Mouse (Mus musculus) CH12.LX (cell line): ENCODE measurements around the gene Akr1cl. TPM values are rescaled to one million over a fixed set of nuclear protein-coding genes. Genes with fewer than 3 reads are reported as not detected.

ENCODE experiments used
- DNase-seq: peaks from one replicate; pipeline ENCODE4 v3.0.0-alpha.2; 2013; ENCODE audit errors: extremely low read depth
- H3K27ac ChIP-seq: 2 replicates; pipeline ENCODE4 v1.5.1; 2012; ENCODE audit warnings: low read depth, mild to moderate bottlenecking, control low read depth, moderate library complexity; ENCODE audit not compliant: insufficient read depth
- H3K27me3 ChIP-seq: replicated peaks from 2 replicates; pipeline ENCODE3; 2012; ENCODE audit warnings: inconsistent platforms
- H3K36me3 ChIP-seq, 2 experiments: replicated peaks in 1 of 2; 2 replicates each; pipeline versions ENCODE3 to v1.6.1; 2012; ENCODE audit warnings: inconsistent platforms in 1 of 2, low read length in 1 of 2, mild to moderate bottlenecking in 1 of 2, mixed read lengths in 1 of 2, moderate library complexity in 1 of 2; ENCODE audit not compliant: control insufficient read depth in 1 of 2, insufficient read depth in 1 of 2
- H3K4me1 ChIP-seq, 2 experiments: 2 replicates each; pipeline ENCODE4 v1.6.1; 2012; ENCODE audit warnings: inconsistent platforms in 1 of 2, moderate library complexity in 1 of 2; ENCODE audit not compliant: insufficient read depth in 2 of 2, control insufficient read depth in 1 of 2
- H3K4me2 ChIP-seq: 2 replicates; pipeline ENCODE4 v1.6.1; 2012; ENCODE audit warnings: low read depth, mild to moderate bottlenecking, control low read depth; ENCODE audit not compliant: poor library complexity, insufficient read depth, severe bottlenecking
- H3K4me3 ChIP-seq, 3 experiments: fragments of 150-350 bp in 1 of 3; sonication (generic) in 1 of 3; replicated peaks in 1 of 3; 2 replicates each; pipeline versions ENCODE3 to v1.5.1; 2011 to 2012; ENCODE audit warnings: low read depth in 2 of 3, low read length in 2 of 3, mild to moderate bottlenecking in 2 of 3, moderate library complexity in 2 of 3, control low read depth in 1 of 3, improper control_type of control experiment in 1 of 3, inconsistent platforms in 1 of 3, mixed read lengths in 1 of 3; ENCODE audit not compliant: poor library complexity in 1 of 3
- H3K79me2 ChIP-seq: replicated peaks from 2 replicates; pipeline ENCODE4 v1.6.1; 2012; ENCODE audit warnings: mild to moderate bottlenecking, moderate library complexity; ENCODE audit not compliant: control insufficient read depth, poor library complexity, insufficient read depth, severe bottlenecking; ENCODE audit errors: extremely low read depth
- H3K9ac ChIP-seq: 2 replicates; pipeline ENCODE4 v1.6.1; 2012; ENCODE audit warnings: low read depth, mild to moderate bottlenecking, control low read depth, moderate library complexity; ENCODE audit not compliant: insufficient read depth
- H3K9me3 ChIP-seq: replicated peaks from 2 replicates; pipeline ENCODE3; 2012; ENCODE audit warnings: low read length, inconsistent platforms, mixed read lengths
- BHLHE40 ChIP-seq: IDR thresholded peaks from 2 replicates; pipeline ENCODE4 v1.6.1; 2011; ENCODE audit warnings: mild to moderate bottlenecking, low read depth, low read length, improper control_type of control experiment
- CTCF ChIP-seq, 2 experiments: IDR thresholded peaks in 1 of 2; conservative IDR thresholded peaks in 1 of 2; 2 replicates each; pipeline ENCODE4 v1.5.1; 2011 to 2012; ENCODE audit warnings: low read depth in 2 of 2, low read length in 2 of 2, improper control_type of control experiment in 1 of 2, inconsistent platforms in 1 of 2, mild to moderate bottlenecking in 1 of 2, moderate library complexity in 1 of 2
- E2F4 ChIP-seq: IDR thresholded peaks from 2 replicates; pipeline ENCODE4 v1.6.1; 2011; ENCODE audit warnings: low read depth, low read length, improper control_type of control experiment; ENCODE audit not compliant: insufficient replicate concordance
- ELF1 ChIP-seq: IDR thresholded peaks from 2 replicates; pipeline ENCODE4 v1.6.1; 2014; ENCODE audit warnings: low read depth, mild to moderate bottlenecking, inconsistent platforms, low read length, improper control_type of control experiment
- ETS1 ChIP-seq: conservative IDR thresholded peaks from 2 replicates; pipeline ENCODE4 v1.6.1; 2012; ENCODE audit warnings: low read depth, mild to moderate bottlenecking, inconsistent platforms, low read length, improper control_type of control experiment, moderate library complexity
- GABPA ChIP-seq: IDR thresholded peaks from 2 replicates; pipeline ENCODE4 v1.6.1; 2012; ENCODE audit warnings: low read depth, low read length, improper control_type of control experiment, inconsistent platforms; ENCODE audit not compliant: insufficient replicate concordance
- HCFC1 ChIP-seq: IDR thresholded peaks from 2 replicates; pipeline ENCODE4 v1.6.1; 2012; ENCODE audit warnings: low read depth, mild to moderate bottlenecking, inconsistent platforms, low read length, improper control_type of control experiment
- IRF4 ChIP-seq: IDR thresholded peaks from 2 replicates; pipeline ENCODE4 v1.6.1; 2014; ENCODE audit warnings: low read depth, mild to moderate bottlenecking, inconsistent platforms, low read length, improper control_type of control experiment
- JUN ChIP-seq: IDR thresholded peaks from 2 replicates; pipeline ENCODE4 v1.6.1; 2011; ENCODE audit warnings: low read depth, mild to moderate bottlenecking, low read length, improper control_type of control experiment, moderate library complexity; ENCODE audit not compliant: insufficient read depth
- JUND ChIP-seq: conservative IDR thresholded peaks from 2 replicates; pipeline ENCODE4 v1.6.1; 2011; ENCODE audit warnings: low read depth, low read length, improper control_type of control experiment
- KAT2A ChIP-seq: IDR thresholded peaks from 2 replicates; pipeline ENCODE4 v1.6.1; 2012; ENCODE audit warnings: low read length, improper control_type of control experiment, inconsistent platforms; ENCODE audit not compliant: insufficient replicate concordance
- MAFK ChIP-seq: IDR thresholded peaks from 2 replicates; pipeline ENCODE4 v1.6.1; 2011; ENCODE audit warnings: low read length, improper control_type of control experiment; ENCODE audit not compliant: insufficient replicate concordance
- MAZ ChIP-seq: IDR thresholded peaks from 2 replicates; pipeline ENCODE4 v1.6.1; 2012; ENCODE audit warnings: low read depth, mild to moderate bottlenecking, inconsistent platforms, low read length, improper control_type of control experiment, moderate library complexity
- MEF2A ChIP-seq: IDR thresholded peaks from 2 replicates; pipeline ENCODE4 v1.6.1; 2014; ENCODE audit warnings: low read depth, mild to moderate bottlenecking, inconsistent platforms, low read length, improper control_type of control experiment, borderline replicate concordance
- POLR2A ChIP-seq: IDR thresholded peaks from 2 replicates; pipeline ENCODE4 v1.6.1; 2011; ENCODE audit warnings: low read depth, mild to moderate bottlenecking, improper control_type of control experiment, low read length
- RAD21 ChIP-seq: IDR thresholded peaks from 2 replicates; pipeline ENCODE4 v1.6.1; 2011; ENCODE audit warnings: low read depth, mild to moderate bottlenecking, low read length, improper control_type of control experiment, moderate library complexity
- SIN3A ChIP-seq: IDR thresholded peaks from 2 replicates; pipeline ENCODE4 v1.6.1; 2012; ENCODE audit warnings: low read length, improper control_type of control experiment, inconsistent platforms
- TBP ChIP-seq: conservative IDR thresholded peaks from 2 replicates; pipeline ENCODE4 v1.6.1; 2011; ENCODE audit warnings: low read depth, low read length, improper control_type of control experiment
- TCF12 ChIP-seq: IDR thresholded peaks from 2 replicates; pipeline ENCODE4 v1.6.1; 2014; ENCODE audit warnings: low read depth, mild to moderate bottlenecking, inconsistent platforms, low read length, improper control_type of control experiment
- UBTF ChIP-seq: IDR thresholded peaks from 2 replicates; pipeline ENCODE4 v1.6.1; 2012; ENCODE audit warnings: low read depth, mild to moderate bottlenecking, inconsistent platforms, low read length, improper control_type of control experiment, moderate library complexity
- USF1 ChIP-seq: IDR thresholded peaks from 2 replicates; pipeline ENCODE4 v1.6.1; 2014; ENCODE audit warnings: low read depth, mild to moderate bottlenecking, inconsistent platforms, low read length, improper control_type of control experiment
- USF2 ChIP-seq: conservative IDR thresholded peaks from 2 replicates; pipeline ENCODE4 v1.6.1; 2011; ENCODE audit warnings: low read depth, low read length, improper control_type of control experiment
- dilution Hi-C: fragments of 300-500 bp; cut with MboI; formaldehyde crosslinking; loops from 2 replicates; pipeline ENCODE4 v1.14.3; 2020; ENCODE audit warnings: low sequenced_read_pairs; ENCODE audit not compliant: extremely low pct_unique_long_range_greater_than_20kb, extremely low pct_ligation_motif_present
- in situ Hi-C: fragments of 300-500 bp; cut with MboI; formaldehyde crosslinking; loops from 3 replicates; pipeline ENCODE4 v1.14.3; 2019; ENCODE audit warnings: low sequenced_read_pairs, low pct_ligation_motif_present, low pct_unique_long_range_greater_than_20kb, mixed read lengths
- polyA plus RNA-seq: library from polyadenylated mRNA; unstranded; fragments of >175 nt; gene quantifications from 2 replicates; pipeline ENCODE4 v1.2.1, GENCODE M21; 2012; ENCODE audit warnings: low read depth; ENCODE audit not compliant: insufficient read length
- total RNA-seq, 2 experiments: library from RNA; depleted of rRNA; stranded (reverse); fragments of 300-350 nt in 1 of 2; fragments of >200 nt in 1 of 2; gene quantifications; 2 replicates each; pipeline ENCODE4 v1.2.3; 2012 to 2014

The Akr1cl gene
- total and polyA plus RNA-seq, 3 experiments = not detected

DNA sequence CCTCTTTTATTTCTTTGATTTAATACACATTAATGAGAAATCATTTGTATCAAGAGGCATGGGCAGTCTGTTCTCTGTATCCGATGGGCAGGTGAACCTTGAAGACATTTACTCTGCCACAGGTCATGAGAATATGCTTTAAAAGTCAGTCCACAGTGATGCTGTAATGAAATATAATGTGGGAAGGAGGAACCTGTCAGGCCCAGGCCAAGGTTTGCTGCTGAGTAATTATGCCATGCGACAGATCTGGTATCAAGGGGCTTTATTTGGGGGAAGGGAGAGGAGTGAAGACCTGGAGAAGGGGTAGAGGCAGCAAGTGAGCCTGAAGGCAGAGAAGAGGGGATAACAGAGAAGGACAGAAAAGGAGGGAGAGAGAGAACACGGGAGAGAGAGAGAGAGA lies 7.1 kb upstream of the Akr1cl start:
- Histone ChIP-seq H3K36me3 (no peaks in the 10 kb centered on the region), H3K4me1 (peaks cover 3 to 23% of the 10 kb centered on the region in 2 experiments; a peak in 3 of 4 replicates), H3K9me3 (no peaks in the 10 kb centered on the region), H3K9ac (no peak overlapping the region), H3K4me2 (no peak overlapping the region), H3K27me3 (no peaks in the 10 kb centered on the region), H3K27ac (no peak overlapping the region), H3K79me2 (no peaks in the 10 kb centered on the region), H3K4me3 (no peak overlapping the region)
- in situ Hi-C loops (no loop called here), dilution Hi-C loops (no loop called here)
- TF ChIP-seq RAD21 (no peak), BHLHE40 (no peak), POLR2A (no peak)
- DNase-seq = no peak

DNA sequence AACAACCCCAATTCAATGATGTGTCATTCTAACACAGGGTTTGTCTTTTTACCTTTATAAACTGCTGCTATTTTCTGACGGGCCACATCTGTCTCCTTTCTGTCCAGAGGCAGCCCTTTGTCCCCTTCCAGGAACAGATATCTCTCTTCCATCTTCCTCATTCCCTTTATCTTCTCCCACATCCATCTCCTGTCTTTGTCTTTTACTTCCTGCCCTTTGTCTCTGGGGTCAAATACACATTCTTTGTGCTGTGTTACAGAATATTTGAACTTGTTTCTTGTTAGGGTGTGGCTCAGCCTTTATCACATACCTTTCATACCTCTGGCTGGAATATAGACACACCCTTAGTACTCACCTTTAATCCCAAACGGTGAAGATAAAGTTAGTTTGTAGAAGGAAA lies 5.0 kb upstream of the Akr1cl start:
- dilution Hi-C loops (no loop called here), in situ Hi-C loops (no loop called here)
- H3K9ac ChIP-seq = no peak overlapping the region

GRCm38 (mm10) chr1:65035513-65035912 lies 3.0 kb upstream of the Akr1cl start:
- no peak overlapping the region for H3K4me3 ChIP-seq
- peak overlapping the region; percentile 15 for H3K4me2 ChIP-seq
- no peaks in the 10 kb centered on the region for H3K9me3 ChIP-seq
- no peaks in the 10 kb centered on the region for H3K79me2 ChIP-seq
- in situ Hi-C loops (no loop called here), dilution Hi-C loops (no loop called here)
- DNase-seq = no peak
- no peak overlapping the region for H3K9ac ChIP-seq
- no peaks in the 10 kb centered on the region for H3K36me3 ChIP-seq
- H3K27me3 ChIP-seq = no peaks in the 10 kb centered on the region
- H3K27ac ChIP-seq = no peak overlapping the region
- H3K4me1 ChIP-seq = no peaks in the 10 kb centered on the region; a peak in 1 of 4 replicates
- TF ChIP-seq JUN (no peak), TBP (no peak), IRF4 (no peak), CTCF (conservative IDR thresholded peaks at IDR 0.05 in 1 of 2, IDR thresholded peaks at IDR 0.05 in 1 of 2; ENCODE audit: low read depth in 2 of 2, low read length in 2 of 2) (no peak), USF2 (no peak), JUND (no peak), BHLHE40 (no peak)

More for the DNA sequence above, 5.0 kb upstream of the Akr1cl start:
- TF ChIP-seq TCF12 (no peak), KAT2A (no peak), MAFK (no peak), USF1 (no peak), ETS1 (no peak), MAZ (no peak), HCFC1 (no peak), E2F4 (no peak), UBTF (no peak), SIN3A (no peak), MEF2A (no peak), GABPA (no peak), ELF1 (no peak)
- no peaks in the 10 kb centered on the region for H3K27me3 ChIP-seq
- no peaks in the 10 kb centered on the region for H3K9me3 ChIP-seq
- H3K36me3 ChIP-seq = no peaks in the 10 kb centered on the region
- no peak for DNase-seq
- H3K4me1 ChIP-seq = peaks cover 0 to 10% of the 10 kb centered on the region in 2 experiments; a peak in 3 of 4 replicates
- H3K4me2 ChIP-seq = no peak overlapping the region
- H3K27ac ChIP-seq = no peak overlapping the region
- no peaks in the 10 kb centered on the region for H3K79me2 ChIP-seq
- no peak overlapping the region for H3K4me3 ChIP-seq
